Mouse (Mus musculus) midbrain, embryonic 11.5 days (tissue): ENCODE measurements around the gene Anapc4. TPM values are rescaled to one million over a fixed set of nuclear protein-coding genes. Genes with fewer than 3 reads are reported as not detected.
A peak's percentile ranks its signal among the peaks of the same experiment; 100 is the strongest.

Experiments
- ATAC-seq: fragments of 200-750 bp; cut with Nextera tagmentation; 2 replicates; pipeline ENCODE4 v1.8.0; 2017; ENCODE audit warnings: moderate TSS enrichment, moderate library complexity; ENCODE audit not compliant: low FRiP score
- DNase-seq: peaks from one replicate; pipeline ENCODE4 v3.0.0; 2015; ENCODE audit warnings: low spot score; ENCODE audit errors: missing footprints
- H3K27ac ChIP-seq: fragments of 300-500 bp; sonication (generic); 2 replicates; pipeline ENCODE4 v1.5.1; 2014; ENCODE audit warnings: low read depth, low read length
- H3K27me3 ChIP-seq: fragments of 300-500 bp; sonication (generic); 2 replicates; pipeline ENCODE4 v1.6.1; 2014; ENCODE audit warnings: mild to moderate bottlenecking, low read length, moderate library complexity, mixed read lengths; ENCODE audit not compliant: control insufficient read depth, insufficient read depth
- H3K36me3 ChIP-seq: fragments of 300-500 bp; sonication (generic); 2 replicates; pipeline ENCODE4 v1.6.1; 2014; ENCODE audit warnings: mild to moderate bottlenecking, low read length, moderate library complexity, mixed read lengths; ENCODE audit not compliant: control insufficient read depth, insufficient read depth
- H3K4me1 ChIP-seq: fragments of 300-500 bp; sonication (generic); 2 replicates; pipeline ENCODE4 v1.6.1; 2014; ENCODE audit warnings: low read length; ENCODE audit not compliant: control insufficient read depth, insufficient read depth
- H3K4me2 ChIP-seq: fragments of 300-500 bp; sonication (generic); 2 replicates; pipeline ENCODE4 v1.6.1; 2014; ENCODE audit warnings: mild to moderate bottlenecking, moderate library complexity
- H3K4me3 ChIP-seq: fragments of 300-500 bp; sonication (generic); 2 replicates; pipeline ENCODE4 v1.5.1; 2014; ENCODE audit warnings: low read depth, low read length
- H3K9ac ChIP-seq: fragments of 300-500 bp; sonication (generic); 2 replicates; pipeline ENCODE4 v1.6.1; 2014; ENCODE audit warnings: low read length
- H3K9me3 ChIP-seq: fragments of 300-500 bp; sonication (generic); 2 replicates; pipeline ENCODE4 v1.6.1; 2016; ENCODE audit warnings: low read length; ENCODE audit not compliant: control insufficient read depth
- WGBS: fragments of 180-500 bp; shearing (Covaris S2); extraction: QIAGEN DNeasy Blood & Tissue Kit; methylation state at CpG from one replicate; pipeline ENCODE4 v1.1.7; 2014; 5-methylcytosine and 5-hydroxymethylcytosine counted together
- polyA plus RNA-seq: library from polyadenylated mRNA; unstranded; fragments of >200 nt; fragmentation: Nextera tagmentation; extraction: Ambion mirVana; gene quantifications from 2 replicates; pipeline ENCODE4 v1.2.1, GENCODE M21; 2014

Anapc4 gene
- polyA plus RNA-seq, 1 experiment from 2014 or later = 133 TPM

DNA sequence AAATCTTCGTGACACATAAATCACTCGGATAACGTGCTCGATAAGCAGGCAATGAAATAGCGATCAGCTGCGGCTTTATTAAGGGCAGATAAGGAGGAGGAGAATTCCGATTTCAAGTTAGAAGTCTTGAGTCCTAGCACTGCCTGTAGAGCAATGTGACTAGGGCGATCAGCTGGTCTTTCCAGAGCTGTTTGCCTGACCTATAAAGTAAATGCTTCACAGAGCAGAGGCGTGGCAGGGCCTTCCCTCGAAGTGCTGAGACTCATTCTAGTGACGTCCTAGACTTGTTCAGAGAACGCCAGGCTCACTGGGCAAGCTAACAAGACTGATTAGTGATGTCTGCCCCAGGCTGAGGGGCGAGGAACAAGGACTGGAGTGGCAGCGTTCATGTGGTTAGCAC, 22.8 kb upstream of the Anapc4 start:
- 96% methylated on average over 14 of the region's 14 CpGs for WGBS
- H3K36me3 ChIP-seq = no peaks in the 10 kb centered on the region; the same call in 1 of the 2 replicates
- H3K27me3 ChIP-seq = no peaks in the 10 kb centered on the region
- H3K9ac ChIP-seq = no peak overlapping the region
- ATAC-seq (no peak), DNase-seq (no peak)
- no peak overlapping the region for H3K4me2 ChIP-seq
- H3K4me1 ChIP-seq = no peaks in the 10 kb centered on the region
- no peaks in the 10 kb centered on the region for H3K9me3 ChIP-seq
- H3K4me3 ChIP-seq = no peak overlapping the region
- no peak overlapping the region for H3K27ac ChIP-seq

DNA sequence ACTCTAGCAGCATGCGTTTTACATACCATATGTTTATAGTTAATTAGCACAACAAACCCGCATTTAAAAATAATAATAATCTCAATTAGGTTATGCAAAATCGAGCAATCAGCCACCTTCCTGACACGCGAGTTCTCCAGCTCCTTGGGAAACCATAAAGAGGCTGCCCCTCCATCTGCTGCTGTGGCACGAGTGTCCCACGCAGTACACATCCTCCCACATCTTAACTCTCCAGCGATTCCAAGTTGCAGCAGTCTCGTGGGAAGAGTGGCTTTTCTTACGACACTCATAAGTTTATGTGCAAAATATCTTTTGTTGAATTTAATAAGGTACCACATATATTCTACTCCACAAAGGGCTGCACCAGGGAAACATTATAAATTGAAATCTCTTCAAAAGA, 21.4 kb upstream of the Anapc4 start:
- Histone ChIP-seq H3K27me3 (no peaks in the 10 kb centered on the region), H3K27ac (no peak overlapping the region), H3K4me3 (no peak overlapping the region), H3K36me3 (no peaks in the 10 kb centered on the region; the same call in 1 of the 2 replicates), H3K4me1 (no peaks in the 10 kb centered on the region), H3K4me2 (no peak overlapping the region), H3K9me3 (no peaks in the 10 kb centered on the region), H3K9ac (no peak overlapping the region)
- ATAC-seq (no peak), DNase-seq (no peak)
- WGBS = 96% methylated on average over 10 of the region's 10 CpGs

DNA sequence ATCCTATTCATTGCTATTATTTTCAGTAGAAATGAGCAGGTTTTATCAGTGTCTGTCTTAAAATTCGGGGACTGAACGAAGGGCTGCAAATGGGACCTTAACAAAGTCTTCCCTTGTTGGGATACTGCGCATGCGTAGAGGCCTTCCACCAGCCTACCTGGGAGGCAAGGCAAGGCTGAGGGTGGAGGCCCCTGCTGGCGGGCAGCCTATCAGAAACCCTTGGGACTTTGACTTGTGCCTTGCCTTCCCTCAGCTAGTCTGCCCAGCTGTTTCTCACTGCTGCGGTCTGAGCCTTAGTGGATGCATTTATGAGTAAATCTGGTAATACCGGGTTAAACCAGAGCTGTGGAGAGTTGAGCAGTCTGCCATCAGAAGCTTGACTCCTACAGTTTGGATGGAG, 20.5 kb upstream of the Anapc4 start:
- no peak overlapping the region for H3K27ac ChIP-seq
- ATAC-seq = no peak
- no peak overlapping the region for H3K4me3 ChIP-seq
- no peak for DNase-seq
- WGBS = 95% methylated on average over 7 of the region's 7 CpGs
- no peak overlapping the region for H3K4me2 ChIP-seq
- H3K4me1 ChIP-seq = no peaks in the 10 kb centered on the region
- no peaks in the 10 kb centered on the region; the same call in 1 of the 2 replicates for H3K36me3 ChIP-seq
- no peaks in the 10 kb centered on the region for H3K9me3 ChIP-seq
- H3K27me3 ChIP-seq = no peaks in the 10 kb centered on the region
- H3K9ac ChIP-seq = no peak overlapping the region

DNA sequence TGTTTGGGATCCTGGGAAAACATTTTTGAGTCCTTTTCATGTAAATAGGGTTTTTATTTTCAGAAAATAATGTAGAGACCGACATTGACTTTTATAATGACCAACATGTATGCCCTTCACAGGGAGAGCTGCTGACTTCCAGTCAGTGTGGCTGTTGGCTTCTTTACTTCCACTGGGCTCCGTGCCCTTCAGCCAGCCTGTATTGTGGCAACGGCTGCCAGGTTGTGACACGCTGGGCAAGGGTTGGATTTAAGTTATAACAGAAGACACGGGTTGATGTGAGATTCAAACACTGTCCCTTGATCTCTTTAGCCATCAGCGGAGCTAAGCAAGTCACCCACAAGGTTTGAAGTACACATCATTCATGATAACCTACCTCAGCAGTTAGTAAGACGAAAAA, 15.1 kb upstream of the Anapc4 start:
- DNase-seq = no peak
- Histone ChIP-seq H3K4me3 (no peak overlapping the region), H3K4me1 (no peaks in the 10 kb centered on the region), H3K9me3 (no peaks in the 10 kb centered on the region), H3K36me3 (peaks cover 2% of the 10 kb centered on the region; the same call in 1 of the 2 replicates), H3K27me3 (no peaks in the 10 kb centered on the region), H3K9ac (no peak overlapping the region), H3K27ac (no peak overlapping the region), H3K4me2 (no peak overlapping the region)
- no peak for ATAC-seq
- WGBS = 94% methylated on average over 7 of the region's 7 CpGs

DNA sequence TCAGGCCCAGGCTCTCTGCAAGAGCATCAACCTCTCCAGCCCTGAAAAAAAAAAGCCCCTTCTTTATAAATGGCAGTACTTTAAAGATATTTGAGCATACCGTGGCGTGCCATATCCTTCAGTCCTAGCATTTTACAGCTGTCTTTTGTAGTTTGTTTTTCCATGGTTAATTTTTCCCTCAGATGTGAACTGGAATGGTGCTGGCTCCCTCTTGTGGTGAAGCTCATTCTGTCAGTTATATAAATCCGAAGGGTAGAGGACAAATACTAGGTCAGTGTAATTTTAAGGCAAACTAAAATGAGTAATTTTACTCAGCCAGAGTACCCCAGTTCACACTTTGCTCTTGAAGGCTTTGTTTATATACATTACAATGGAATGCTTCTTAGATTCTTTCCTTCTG, 12.1 kb upstream of the Anapc4 start:
- ATAC-seq (no peak), DNase-seq (peak; percentile 89)
- H3K4me1 ChIP-seq = no peaks in the 10 kb centered on the region
- H3K36me3 ChIP-seq = 0 out of 2 replicates have a peak, but pooled peaks cover 2% of the 10 kb centered on the region
- no peaks in the 10 kb centered on the region for H3K9me3 ChIP-seq
- H3K27me3 ChIP-seq = no peaks in the 10 kb centered on the region
- H3K9ac ChIP-seq = no peak overlapping the region
- no peak overlapping the region for H3K4me3 ChIP-seq
- H3K4me2 ChIP-seq = no peak overlapping the region
- 59% methylated on average over 3 of the region's 3 CpGs for WGBS
- H3K27ac ChIP-seq = no peak overlapping the region

DNA sequence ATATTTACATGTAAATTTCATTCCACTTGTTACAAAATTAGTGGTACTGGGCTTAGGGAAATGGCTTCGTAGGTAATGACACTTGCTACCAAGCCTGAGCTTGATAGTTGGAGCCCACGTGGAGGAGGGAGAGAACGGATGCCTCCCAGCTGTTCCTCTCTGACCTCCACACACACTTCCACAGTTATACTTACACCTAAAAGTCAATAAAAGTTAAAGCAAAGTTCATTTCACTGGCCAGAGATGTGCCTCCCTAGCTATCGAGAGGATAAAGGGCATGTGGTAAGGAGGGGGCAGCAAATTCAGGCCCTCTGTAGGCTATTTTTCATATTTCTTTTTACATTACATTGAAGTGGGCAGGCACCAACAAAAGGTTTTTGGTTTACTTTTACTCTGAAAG, 5.9 kb upstream of the Anapc4 start:
- no peaks in the 10 kb centered on the region for H3K9me3 ChIP-seq
- no peak overlapping the region for H3K27ac ChIP-seq
- DNase-seq (no peak), ATAC-seq (no peak)
- H3K9ac ChIP-seq = no peak overlapping the region
- H3K4me3 ChIP-seq = no peak overlapping the region
- no peaks in the 10 kb centered on the region for H3K27me3 ChIP-seq
- 91% methylated on average over 4 of the region's 4 CpGs for WGBS
- no peaks in the 10 kb centered on the region for H3K4me1 ChIP-seq
- no peak overlapping the region for H3K4me2 ChIP-seq
- H3K36me3 ChIP-seq = no peaks in the 10 kb centered on the region

DNA sequence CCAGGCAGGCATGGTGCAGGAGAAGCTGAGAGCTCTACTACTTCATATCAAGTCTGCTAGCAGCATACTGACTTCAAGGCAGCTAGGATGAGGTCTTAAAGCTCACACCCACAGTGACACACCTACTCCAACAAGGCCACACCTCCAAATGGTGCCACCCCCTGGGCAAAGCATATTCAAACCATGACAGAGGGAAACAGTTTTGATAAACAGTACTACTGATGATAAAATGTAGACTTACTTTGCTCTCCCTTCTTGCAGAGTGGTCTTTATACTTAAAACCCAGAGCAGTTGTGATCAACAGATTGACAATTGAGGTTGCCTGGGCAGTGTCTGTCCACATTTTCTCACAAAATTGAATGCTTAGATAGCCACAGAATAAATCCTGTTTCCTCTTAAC, 807 bp upstream of the Anapc4 start:
- Histone ChIP-seq H3K27me3 (no peaks in the 10 kb centered on the region), H3K9ac (peak overlapping the region; percentile 58), H3K9me3 (no peaks in the 10 kb centered on the region), H3K27ac (peak overlapping the region; percentile 65; the same call in 1 of the 2 replicates), H3K4me3 (no peak overlapping the region), H3K4me1 (peaks cover 4% of the 10 kb centered on the region; the same call in 1 of the 2 replicates), H3K4me2 (peak overlapping the region; percentile 27), H3K36me3 (no peaks in the 10 kb centered on the region; the same call in 1 of the 2 replicates)
- no peak for ATAC-seq
- DNase-seq = no peak

DNA sequence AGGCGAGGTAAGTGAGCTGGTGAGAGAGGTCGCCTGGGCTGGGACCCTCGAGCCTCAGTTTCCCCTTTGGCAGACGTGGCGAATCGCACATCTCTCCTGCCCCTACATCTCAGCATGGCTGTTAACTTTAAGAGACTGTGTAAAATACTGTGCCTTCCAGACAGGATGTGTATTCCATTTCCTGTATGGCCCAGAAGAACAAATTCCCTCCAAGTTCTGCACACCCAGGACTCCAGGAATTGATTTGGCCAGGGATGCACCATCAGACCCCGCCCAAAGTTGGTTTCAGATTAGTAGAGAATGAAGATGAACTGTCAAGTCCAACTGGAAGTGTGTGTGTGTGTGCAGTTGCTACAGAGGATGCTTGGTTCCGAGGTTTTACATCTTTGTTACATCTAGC, 574 bp downstream of the Anapc4 start:
- WGBS = 12% methylated on average over 8 of the region's 8 CpGs
- H3K9me3 ChIP-seq = no peaks in the 10 kb centered on the region
- peak overlapping the region; percentile 86 for H3K4me2 ChIP-seq
- no peaks in the 10 kb centered on the region for H3K27me3 ChIP-seq
- peaks cover 4% of the 10 kb centered on the region; the same call in 1 of the 2 replicates for H3K4me1 ChIP-seq
- peak overlapping the region; percentile 68 for H3K27ac ChIP-seq
- DNase-seq (peak; percentile 87), ATAC-seq (no peak)
- no peaks in the 10 kb centered on the region; the same call in 1 of the 2 replicates for H3K36me3 ChIP-seq
- peak overlapping the region; percentile 76 for H3K4me3 ChIP-seq
- H3K9ac ChIP-seq = peak overlapping the region; percentile 93

DNA sequence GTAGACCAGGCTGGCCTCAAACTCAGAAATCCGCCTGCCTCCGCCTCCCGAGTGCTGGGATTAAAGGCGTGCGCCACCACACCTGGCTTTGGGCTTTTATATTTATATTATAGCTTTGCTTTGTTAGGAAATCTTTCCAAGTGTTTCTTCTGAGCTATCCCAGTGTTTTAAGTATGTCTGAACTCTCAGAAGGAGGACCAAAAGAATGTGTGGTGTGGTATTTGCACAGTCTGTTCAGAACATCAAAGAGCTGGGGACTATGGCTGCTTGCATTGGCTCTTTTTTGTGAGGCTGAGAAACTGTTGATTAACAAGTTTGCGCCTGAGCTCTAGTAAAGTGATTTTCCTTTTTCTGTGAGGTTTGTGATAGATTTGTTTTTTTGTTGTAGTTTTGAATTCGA, 10.5 kb downstream of the Anapc4 start:
- WGBS = 92% methylated on average over 7 of the region's 7 CpGs
- Histone ChIP-seq H3K27ac (no peak overlapping the region), H3K27me3 (no peaks in the 10 kb centered on the region), H3K4me3 (no peak overlapping the region), H3K9me3 (no peaks in the 10 kb centered on the region), H3K4me2 (no peak overlapping the region), H3K9ac (no peak overlapping the region), H3K36me3 (peaks cover 9% of the 10 kb centered on the region; the same call in 1 of the 2 replicates), H3K4me1 (no peaks in the 10 kb centered on the region)
- ATAC-seq (no peak), DNase-seq (no peak)
